Mouse (Mus musculus) small intestine, adult 2 months (tissue): Measurements from ENCODE around the gene Gm20547. TPM values are rescaled to one million over a fixed set of nuclear protein-coding genes. Genes with fewer than 3 reads are reported as not detected.
A peak's percentile ranks its signal among the peaks of the same experiment; 100 is the strongest.

Experiments
- H3K27ac ChIP-seq: fragments of 200-500 bp; 2 replicates; pipeline ENCODE4 v1.5.1; 2012; ENCODE audit warnings: low read depth, low read length, control low read depth, inconsistent platforms; ENCODE audit not compliant: insufficient read depth
- H3K27me3 ChIP-seq: fragments of 200-500 bp; 2 replicates; pipeline ENCODE4 v1.6.1; 2012; ENCODE audit warnings: mild to moderate bottlenecking, moderate library complexity, low read length, inconsistent platforms; ENCODE audit not compliant: control insufficient read depth, insufficient read depth
- H3K36me3 ChIP-seq: fragments of 200-500 bp; 2 replicates; pipeline ENCODE4 v1.6.1; 2012; ENCODE audit warnings: mild to moderate bottlenecking, low read length, control low read depth, inconsistent platforms; ENCODE audit not compliant: control insufficient read depth, insufficient read depth
- H3K4me1 ChIP-seq: fragments of 200-500 bp; 2 replicates; pipeline ENCODE4 v1.6.1; 2012; ENCODE audit warnings: low read length, inconsistent platforms, mixed read lengths; ENCODE audit not compliant: control insufficient read depth, insufficient read depth, insufficient read length
- H3K4me3 ChIP-seq: fragments of 200-500 bp; 2 replicates; pipeline ENCODE4 v1.5.1; 2012; ENCODE audit warnings: low read depth, mild to moderate bottlenecking, control low read depth, inconsistent platforms, low read length, moderate library complexity
- CTCF ChIP-seq: fragments of 200-500 bp; IDR thresholded peaks from 2 replicates; pipeline ENCODE4 v1.5.1; 2012; ENCODE audit warnings: low read depth, mild to moderate bottlenecking, control low read depth, inconsistent platforms, low read length, moderate library complexity, mixed read lengths; ENCODE audit not compliant: insufficient replicate concordance, insufficient read length; ENCODE audit errors: extremely low read depth
- POLR2A ChIP-seq: fragments of 200-500 bp; IDR thresholded peaks from 2 replicates; pipeline ENCODE4 v1.6.1; 2012; ENCODE audit warnings: low read depth, mild to moderate bottlenecking, control low read depth, inconsistent platforms, low read length, moderate library complexity
- WGBS: fragments of 180-500 bp; shearing (Covaris S2); methylation state at CpG from one replicate; pipeline ENCODE4 v1.1.7; 2018; 5-methylcytosine and 5-hydroxymethylcytosine counted together
- polyA plus RNA-seq: library from polyadenylated mRNA; depleted of rRNA; stranded (reverse); fragments of >200 nt; gene quantifications from 2 replicates; pipeline ENCODE4 v1.2.3, GENCODE M21; 2012

Gm20547 gene
- polyA plus RNA-seq, 1 experiment: not detected

DNA sequence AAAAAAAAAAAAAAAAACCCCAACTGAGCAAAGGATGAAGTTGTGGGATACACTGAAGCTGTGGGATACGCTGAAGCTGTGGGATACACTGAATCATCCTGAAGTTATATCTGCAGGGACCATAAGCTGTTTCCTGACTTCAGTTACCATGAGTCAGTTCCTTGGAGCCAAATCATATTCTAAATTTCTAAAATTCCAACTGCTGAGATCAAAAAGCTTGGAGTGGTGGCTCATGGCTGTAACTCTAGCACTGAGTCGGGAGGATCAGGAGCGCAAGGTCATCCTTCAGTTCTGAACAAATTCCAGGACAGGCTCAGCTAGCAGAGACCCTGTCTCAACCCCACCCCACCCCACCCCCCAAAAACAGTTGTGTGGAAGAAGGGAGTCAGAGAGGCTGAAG lies 3.8 kb upstream of the Gm20547 start:
- WGBS: 89% methylated on average over 3 of the region's 3 CpGs
- TF ChIP-seq CTCF: no peak
- TF ChIP-seq POLR2A: no peak
- H3K36me3 ChIP-seq: no peaks in the 10 kb centered on the region
- H3K4me1 ChIP-seq: peaks cover 4% of the 10 kb centered on the region; the same call in 1 of the 2 replicates
- no peaks in the 10 kb centered on the region for H3K27me3 ChIP-seq
- H3K27ac ChIP-seq: no peak overlapping the region
- no peak overlapping the region for H3K4me3 ChIP-seq

- H3K4me1 ChIP-seq: peaks cover 7% of the 10 kb centered on the region
- no peak overlapping the region for H3K4me3 ChIP-seq
- TF ChIP-seq POLR2A (no peak), CTCF (no peak)
- no peaks in the 10 kb centered on the region for H3K36me3 ChIP-seq
- no peaks in the 10 kb centered on the region for H3K27me3 ChIP-seq
- 92% methylated on average over 6 of the region's 6 CpGs for WGBS
- no peak overlapping the region for H3K27ac ChIP-seq
Measured at GRCm38 (mm10) chr17:34884704-34885103, 2.9 kb upstream of the Gm20547 start.

- Histone ChIP-seq H3K4me1 (peaks cover 10% of the 10 kb centered on the region), H3K4me3 (no peak overlapping the region), H3K27me3 (no peaks in the 10 kb centered on the region), H3K27ac (no peak overlapping the region), H3K36me3 (no peaks in the 10 kb centered on the region)
- WGBS: 57% methylated on average over 3 of the region's 3 CpGs
- TF ChIP-seq CTCF: no peak
- TF ChIP-seq POLR2A: no peak
Measured at GRCm38 (mm10) chr17:34883332-34883731, 1.5 kb upstream of the Gm20547 start.

- H3K27me3 ChIP-seq: no peaks in the 10 kb centered on the region
- H3K4me3 ChIP-seq: peak overlapping the region; percentile 50
- H3K4me1 ChIP-seq: peaks cover 10% of the 10 kb centered on the region
- H3K36me3 ChIP-seq: no peaks in the 10 kb centered on the region
- H3K27ac ChIP-seq: no peak overlapping the region
- TF ChIP-seq POLR2A (no peak), CTCF (no peak)
Measured at GRCm38 (mm10) chr17:34881166-34881565, 676 bp downstream of the Gm20547 start.

DNA sequence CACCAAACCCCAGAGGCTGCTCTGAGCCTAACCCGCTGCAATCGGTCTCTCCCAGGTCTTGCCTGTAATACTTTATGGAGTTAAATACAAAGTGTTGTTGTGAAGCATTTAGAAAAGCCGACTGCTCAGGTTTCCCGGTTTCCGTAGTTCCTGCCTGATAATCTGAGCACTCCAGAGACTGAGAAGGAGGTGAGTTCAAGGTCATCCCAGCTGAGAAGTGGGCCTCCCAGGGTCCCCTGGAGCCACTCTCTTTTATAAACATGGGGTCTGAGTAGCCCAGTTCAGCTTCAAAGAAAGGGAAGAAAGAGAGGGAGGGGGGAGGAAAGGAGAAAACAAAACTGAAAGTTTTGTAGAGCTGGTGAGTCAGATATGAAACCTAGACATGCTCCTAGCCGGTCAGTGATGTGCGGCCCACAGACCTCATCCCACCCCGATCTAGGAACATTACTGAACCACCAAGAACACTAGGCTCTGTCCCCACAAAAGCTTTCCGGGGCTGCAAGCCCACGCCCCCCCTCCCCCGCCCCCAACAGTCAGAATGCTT lies 2.4 kb downstream of the Gm20547 start, which contains the start of gene Zbtb12:
TSS of gene Zbtb12 (plus strand) at position 148 of the 544 bp plus-strand sequence.
- Histone ChIP-seq H3K4me3 (peak within 1 kb of the TSS; percentile 39; the same call in 1 of the 2 replicates), H3K36me3 (no peaks in the 10 kb centered on the region), H3K27me3 (no peaks in the 10 kb centered on the region), H3K27ac (peak within 1 kb of the TSS; percentile 27), H3K4me1 (peaks cover 10% of the 10 kb centered on the region)
- TF ChIP-seq POLR2A: no peak
- no peak for TF ChIP-seq CTCF
- WGBS: 34% methylated on average over 11 of the region's 11 CpGs

GRCm38 (mm10) chr17:34874321-34874720 lies 7.5 kb downstream of the Gm20547 start:
- WGBS: 85% methylated on average over 6 of the region's 6 CpGs
- no peaks in the 10 kb centered on the region for H3K27me3 ChIP-seq
- no peak overlapping the region for H3K27ac ChIP-seq
- H3K36me3 ChIP-seq: no peaks in the 10 kb centered on the region
- TF ChIP-seq POLR2A (no peak), CTCF (no peak)
- H3K4me3 ChIP-seq: no peak overlapping the region
- H3K4me1 ChIP-seq: 0 out of 2 replicates have a peak, but pooled peaks cover 2% of the 10 kb centered on the region

DNA sequence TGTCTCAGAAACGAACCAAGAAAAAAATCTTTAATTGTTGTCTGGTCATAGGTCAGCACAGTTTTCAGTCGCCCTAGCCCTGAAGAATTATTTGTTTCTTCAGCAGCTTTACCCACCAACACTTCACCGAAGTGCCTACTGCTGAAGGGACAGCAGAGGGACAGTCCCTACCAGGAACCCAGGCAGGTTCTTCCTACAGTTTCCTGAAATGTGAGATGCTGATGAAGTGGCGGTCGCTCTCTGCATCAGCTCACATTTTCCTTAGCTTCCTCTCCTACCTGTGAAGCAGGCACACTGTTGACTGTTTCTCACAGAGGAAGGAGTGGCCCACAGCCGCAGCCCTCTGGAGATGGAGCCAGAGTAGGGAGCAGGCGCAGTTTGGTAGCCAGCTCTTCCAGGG lies 15.9 kb downstream of the Gm20547 start:
- Histone ChIP-seq H3K27ac (no peak overlapping the region), H3K27me3 (no peaks in the 10 kb centered on the region), H3K4me3 (no peak overlapping the region), H3K36me3 (no peaks in the 10 kb centered on the region), H3K4me1 (peaks cover 20% of the 10 kb centered on the region; the same call in 1 of the 2 replicates)
- TF ChIP-seq CTCF (no peak), POLR2A (no peak)
- 57% methylated on average over 7 of the region's 7 CpGs for WGBS
